Mouse (Mus musculus) small intestine, adult 2 months (tissue): ENCODE measurements around the gene Nanos3.

Experiments used
- CTCF ChIP-seq: fragments of 200-500 bp; IDR thresholded peaks from 2 replicates; pipeline ENCODE4 v1.5.1; 2012; ENCODE audit warnings: low read depth, mild to moderate bottlenecking, control low read depth, inconsistent platforms, low read length, moderate library complexity, mixed read lengths; ENCODE audit not compliant: insufficient replicate concordance, insufficient read length; ENCODE audit errors: extremely low read depth
- POLR2A ChIP-seq: fragments of 200-500 bp; IDR thresholded peaks from 2 replicates; pipeline ENCODE4 v1.6.1; 2012; ENCODE audit warnings: low read depth, mild to moderate bottlenecking, control low read depth, inconsistent platforms, low read length, moderate library complexity

DNA sequence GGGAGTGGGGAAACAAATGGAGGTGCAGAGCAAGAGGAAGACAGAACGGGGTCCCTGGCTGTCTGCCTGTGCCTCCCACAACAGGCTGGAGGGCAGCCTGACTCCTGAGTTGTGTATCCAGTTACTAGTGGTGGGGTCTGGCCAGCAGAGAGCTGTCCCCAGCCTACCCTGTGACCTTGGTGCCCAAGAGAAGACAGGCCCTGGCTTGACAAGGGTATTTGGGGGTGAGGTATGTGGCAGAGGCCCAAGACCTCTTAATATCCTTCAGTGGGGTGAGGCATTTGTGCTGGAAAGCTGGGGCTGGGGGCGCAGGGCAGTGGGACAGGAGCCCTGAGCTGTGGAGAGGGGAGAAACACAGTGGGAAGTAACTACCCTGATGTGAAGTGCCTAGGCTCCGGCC is 26.2 kb upstream of the Nanos3 start:
- TF ChIP-seq CTCF, result no peak
- TF ChIP-seq POLR2A, result no peak
